Mouse (Mus musculus) megakaryocyte-erythroid progenitor cell, adult 5-6 weeks (primary cell): ENCODE measurements around the gene Olfr237-ps1. TPM values are rescaled to one million over a fixed set of nuclear protein-coding genes. Genes with fewer than 3 reads are reported as not detected.
"Not testable (repeated sequence)": the region's sequence is repeated elsewhere in the genome, so short reads cannot be mapped to it uniquely, and the experiment has no call there.

ENCODE experiments used
- ATAC-seq: replicated peaks from 2 replicates; pipeline ENCODE4 v1.8.0; 2016; ENCODE audit warnings: mild to moderate bottlenecking, inconsistent platforms; ENCODE audit not compliant: severe bottlenecking, poor library complexity, low FRiP score, low TSS enrichment
- total RNA-seq, 2 experiments: library from RNA; stranded (forward) in 1 of 2; stranded (reverse) in 1 of 2; fragments of 200-1000, 215-1000 nt in 1 of 2; fragments of >200 nt in 1 of 2; fragmentation: Nextera tagmentation in 1 of 2; gene quantifications; 2 replicates each; pipeline ENCODE4 v1.2.3; 2014 to 2017

The Olfr237-ps1 gene
- total RNA-seq (2014; fragmentation: Nextera tagmentation) = not detected in 2 replicates
- total RNA-seq (2017) = not detected in 2 replicates

DNA sequence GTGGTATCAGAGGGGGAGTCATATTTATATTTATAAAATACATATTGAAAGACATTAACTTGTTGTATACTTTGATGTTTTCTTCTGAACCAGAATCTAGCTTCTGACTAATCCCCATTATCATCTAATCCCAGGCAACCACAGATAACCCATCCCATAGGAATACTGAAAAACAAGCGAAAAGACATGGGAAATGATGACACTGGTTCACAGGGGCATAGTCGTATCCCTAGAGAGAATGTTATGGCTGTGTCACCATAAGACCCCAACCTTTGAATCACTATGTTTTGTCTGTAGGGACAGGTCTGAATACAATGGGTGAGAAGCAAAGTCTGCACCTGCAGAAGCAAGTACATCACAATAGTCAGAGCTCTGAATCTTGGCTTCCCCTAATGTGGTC lies at the start of gene Olfr237-ps1:
Gene Olfr237-ps1, plus strand, starts transcription at position 301 of the 400 bp plus-strand sequence.
- ATAC-seq = not testable (repeated sequence)

DNA sequence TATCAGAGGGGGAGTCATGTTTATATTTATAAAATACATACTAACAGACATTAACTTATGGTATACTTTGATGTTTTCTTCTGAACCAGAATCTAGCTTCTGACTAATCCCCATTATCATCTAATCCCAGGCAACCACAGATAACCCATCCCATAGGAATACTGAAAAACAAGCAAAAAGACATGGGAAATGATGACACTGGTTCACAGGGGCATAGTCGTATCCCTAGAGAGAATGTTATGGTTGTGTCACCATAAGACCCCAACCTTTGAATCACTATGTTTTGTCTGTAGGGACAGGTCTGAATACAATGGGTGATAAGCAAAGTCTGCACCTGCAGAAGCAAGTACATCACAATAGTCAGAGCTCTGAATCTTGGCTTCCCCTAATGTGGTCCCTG lies 40.3 kb upstream of the Olfr237-ps1 start, which contains the start of gene Olfr441:
Gene Olfr441, plus strand, starts transcription at position 301 of the 400 bp plus-strand sequence.
- ATAC-seq = not testable (repeated sequence)

DNA sequence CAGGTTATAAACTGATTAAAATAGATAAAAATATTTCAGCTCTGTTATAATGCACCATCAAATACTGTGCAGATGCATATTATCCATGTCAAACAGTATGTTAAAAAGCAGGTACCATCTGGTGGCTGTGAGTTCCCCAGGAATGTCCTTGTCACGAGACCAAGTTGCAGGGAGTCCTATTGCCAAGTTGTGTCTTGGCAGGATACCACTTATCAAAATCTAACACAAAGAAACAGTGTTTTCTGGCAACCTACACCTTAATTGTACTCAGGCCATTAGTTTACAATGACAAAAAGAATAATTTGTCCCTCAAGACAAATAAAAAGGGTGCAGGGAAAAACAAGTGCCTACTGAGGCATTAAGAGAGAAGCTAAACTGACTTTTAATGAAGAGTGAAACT lies 13.1 kb downstream of the Olfr237-ps1 start:
- ATAC-seq = no peak

DNA sequence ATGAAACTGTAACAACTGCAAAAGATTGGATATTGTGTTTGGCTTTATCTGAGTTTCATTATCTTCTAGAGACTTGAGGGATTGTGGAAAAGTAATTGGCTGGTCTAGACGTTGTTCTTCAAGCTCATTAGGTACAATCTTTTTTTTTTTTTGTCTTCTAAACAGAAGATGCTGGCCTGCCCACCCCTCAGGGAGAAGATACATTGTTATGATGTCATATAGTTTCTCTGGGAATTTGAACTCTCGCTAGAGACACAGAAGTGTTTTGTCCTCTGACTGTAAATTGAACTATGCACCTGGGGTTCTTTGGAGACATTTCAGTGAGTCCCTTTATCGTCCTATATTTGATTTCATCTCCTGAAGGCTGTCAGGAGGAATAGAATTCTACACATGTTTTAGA lies 16.6 kb downstream of the Olfr237-ps1 start, which contains the start of gene Olfr437:
Gene Olfr437, plus strand, starts transcription at position 301 of the 400 bp plus-strand sequence.
- ATAC-seq = no peak

DNA sequence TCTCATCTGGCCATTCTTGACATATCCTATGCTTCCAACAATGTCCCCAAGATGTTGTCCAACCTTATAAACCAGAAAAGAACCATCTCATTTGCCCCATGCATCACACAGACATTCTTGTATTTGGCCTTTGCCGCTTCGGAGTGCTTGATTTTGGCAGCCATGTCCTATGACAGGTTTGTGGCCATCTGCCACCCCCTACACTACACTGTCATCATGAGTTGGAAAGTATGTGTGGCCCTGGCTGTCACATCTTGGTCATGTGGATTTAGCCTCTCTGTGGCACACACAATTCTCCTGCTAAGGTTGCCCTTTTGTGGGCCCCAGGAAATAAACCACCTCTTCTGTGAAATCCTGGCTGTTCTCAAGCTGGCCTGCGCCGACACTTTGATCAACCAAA lies 20.9 kb downstream of the Olfr237-ps1 start:
- ATAC-seq = no peak

- ATAC-seq = no peak
These were observed 25.5 kb downstream of the Olfr237-ps1 start, which contains the start of gene Olfr13 for GRCm38 (mm10) chr6:43171840-43172239. Gene Olfr13 (plus strand): TSS chr6:43172140.

DNA sequence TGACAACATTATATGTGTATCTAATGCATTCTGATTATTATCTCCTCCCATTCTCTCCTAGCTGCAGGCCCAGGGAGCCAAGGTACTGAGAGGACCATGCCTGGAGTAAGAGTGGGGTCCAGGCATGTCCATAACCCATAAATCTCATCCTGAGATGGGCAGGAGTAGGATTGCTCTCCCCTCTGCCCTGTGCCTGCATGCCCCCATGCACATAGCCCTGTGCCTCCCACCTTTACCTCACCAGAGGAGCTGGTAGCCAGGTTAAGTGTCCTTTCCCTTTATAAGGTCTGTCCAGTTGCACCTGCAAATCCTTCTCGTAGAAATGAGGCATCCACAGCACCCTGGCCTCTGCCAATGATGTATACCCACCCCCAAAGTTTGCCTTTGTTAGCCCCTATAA lies 31.8 kb downstream of the Olfr237-ps1 start:
- ATAC-seq = no peak

- ATAC-seq = no peak
These were observed 32.5 kb downstream of the Olfr237-ps1 start for GRCm38 (mm10) chr6:43178584-43179501.

DNA sequence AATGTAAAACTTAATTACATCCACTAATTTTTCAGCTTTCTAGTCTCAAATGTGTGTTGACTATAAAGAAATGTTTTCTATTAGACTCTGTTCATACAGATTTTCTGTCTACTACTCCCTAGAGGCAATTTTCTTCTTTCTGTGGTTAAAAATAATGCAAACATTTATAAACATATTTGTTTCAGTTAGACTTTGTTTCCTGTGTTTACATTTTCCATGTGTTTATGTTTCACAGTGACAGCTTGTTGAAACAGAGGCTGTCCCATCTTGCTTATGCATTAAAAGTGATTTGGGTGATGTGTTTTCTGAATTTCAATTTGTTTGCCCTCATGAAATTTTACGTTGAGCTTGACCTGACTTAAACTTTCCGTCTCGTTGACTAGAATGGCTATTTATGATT lies 44.6 kb downstream of the Olfr237-ps1 start:
- no peak for ATAC-seq

DNA sequence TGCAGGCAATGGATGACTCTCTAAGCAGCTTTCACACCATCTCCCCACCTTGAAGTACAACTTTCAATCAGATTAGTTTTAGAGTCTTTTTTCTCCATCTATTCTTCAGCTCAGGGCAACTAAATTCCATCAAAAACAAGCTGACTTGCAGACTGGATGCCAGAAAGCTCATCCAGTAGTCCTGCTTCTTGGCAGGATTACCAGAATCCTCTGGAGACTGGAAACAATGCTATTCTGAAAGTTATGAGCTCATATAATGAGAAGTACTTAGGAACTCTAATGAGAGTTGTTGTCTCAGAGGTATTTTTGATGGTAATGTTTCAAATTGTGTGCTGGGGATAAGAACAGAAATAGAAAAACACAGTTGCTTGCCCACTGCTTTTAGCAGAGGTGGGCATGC lies 50.4 kb downstream of the Olfr237-ps1 start, which contains the start of gene Olfr435:
Gene Olfr435, plus strand, starts transcription at position 366 of the 400 bp plus-strand sequence.
- ATAC-seq = no peak

DNA sequence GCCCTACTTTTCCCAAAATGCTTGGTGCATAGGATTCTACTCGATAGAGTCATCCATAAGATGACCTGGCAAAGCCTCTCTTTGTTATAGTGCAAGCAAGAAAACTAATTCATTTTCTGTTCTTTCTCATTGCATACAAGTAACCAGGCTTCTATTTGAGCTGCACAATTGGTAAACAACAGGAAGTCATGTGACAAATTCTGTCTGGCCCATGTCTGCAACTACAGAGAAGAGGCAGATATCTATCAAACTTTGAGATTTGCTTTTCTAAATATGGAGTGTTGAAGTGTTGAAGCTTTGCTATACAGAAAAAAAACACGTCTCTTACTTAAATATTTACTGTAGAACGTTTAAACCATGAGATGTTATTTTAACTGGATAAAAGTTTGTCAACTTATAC lies 51.7 kb downstream of the Olfr237-ps1 start:
- ATAC-seq = no peak

DNA sequence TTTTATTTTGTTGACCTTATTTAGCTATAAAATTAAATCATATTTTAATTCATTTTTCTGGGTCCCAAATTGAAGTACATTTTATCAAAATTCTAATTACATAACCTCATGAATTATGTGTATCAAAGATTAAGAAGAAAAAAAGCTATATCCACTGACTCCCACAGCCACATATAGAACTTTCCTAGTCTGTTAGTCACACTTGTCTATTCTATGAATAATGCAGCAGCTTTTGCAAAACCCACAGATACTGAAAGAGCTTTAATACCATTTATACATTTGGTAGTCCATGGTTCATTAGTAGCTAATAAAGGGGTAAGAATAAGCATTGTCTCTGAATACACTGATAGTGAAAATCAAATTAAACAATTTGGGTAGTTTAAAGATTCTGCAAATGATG lies 56.4 kb downstream of the Olfr237-ps1 start:
- ATAC-seq = no peak

DNA sequence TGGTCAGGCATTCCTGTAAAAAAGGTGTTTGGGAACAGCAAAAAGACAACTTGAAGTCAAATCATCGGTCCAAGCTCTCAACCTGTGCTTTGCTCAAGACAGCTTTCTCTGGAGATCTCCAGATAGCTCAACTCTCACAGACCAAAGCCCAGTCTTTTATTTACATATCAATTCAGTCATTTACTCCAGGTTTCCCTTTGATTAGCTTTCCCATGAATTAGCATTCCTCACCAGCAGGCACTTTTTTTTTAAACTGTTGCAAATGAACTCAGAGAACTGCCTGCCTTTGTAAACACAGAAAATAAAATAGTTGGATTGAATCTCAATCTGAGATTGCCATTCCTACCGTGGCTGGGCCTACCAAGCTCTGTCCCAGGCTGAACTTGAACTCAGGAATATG lies 59.0 kb downstream of the Olfr237-ps1 start:
- ATAC-seq = no peak

Other genes starting within 250 kb of the Olfr237-ps1 start
- not detected in 2 replicates for gene Olfr447, start 237.7 kb upstream of the Olfr237-ps1 start, total RNA-seq (2014; fragmentation: Nextera tagmentation)
- gene Olfr447, start 237.7 kb upstream of the Olfr237-ps1 start, total RNA-seq (2017) = not detected in 2 replicates
- not detected in 2 replicates for gene Olfr446, start 225.2 kb upstream of the Olfr237-ps1 start, total RNA-seq (2014; fragmentation: Nextera tagmentation)
- not detected in 2 replicates for gene Olfr446, start 225.2 kb upstream of the Olfr237-ps1 start, total RNA-seq (2017)
- gene Olfr444, start 197.5 kb upstream of the Olfr237-ps1 start, total RNA-seq (2014; fragmentation: Nextera tagmentation) = not detected in 2 replicates
- gene Olfr444, start 197.5 kb upstream of the Olfr237-ps1 start, total RNA-seq (2017) = not detected in 2 replicates
- not detected in 2 replicates for gene Olfr441, start 40.2 kb upstream of the Olfr237-ps1 start, total RNA-seq (2014; fragmentation: Nextera tagmentation)
- not detected in 2 replicates for gene Olfr441, start 40.2 kb upstream of the Olfr237-ps1 start, total RNA-seq (2017)
- not detected in 2 replicates for gene Olfr437, start 16.7 kb downstream of the Olfr237-ps1 start, total RNA-seq (2014; fragmentation: Nextera tagmentation)
- not detected in 2 replicates for gene Olfr437, start 16.7 kb downstream of the Olfr237-ps1 start, total RNA-seq (2017)
- not detected in 2 replicates for gene Olfr13, start 25.6 kb downstream of the Olfr237-ps1 start, total RNA-seq (2014; fragmentation: Nextera tagmentation)
- not detected in 2 replicates for gene Olfr13, start 25.6 kb downstream of the Olfr237-ps1 start, total RNA-seq (2017)
- gene Olfr435, start 50.6 kb downstream of the Olfr237-ps1 start, total RNA-seq (2014; fragmentation: Nextera tagmentation) = not detected in 2 replicates
- not detected in 2 replicates for gene Olfr435, start 50.6 kb downstream of the Olfr237-ps1 start, total RNA-seq (2017)
- gene Olfr434, start 66.5 kb downstream of the Olfr237-ps1 start, total RNA-seq (2014; fragmentation: Nextera tagmentation) = not detected in 2 replicates
- not detected in 2 replicates for gene Olfr434, start 66.5 kb downstream of the Olfr237-ps1 start, total RNA-seq (2017)
- not detected in 2 replicates for gene Olfr47, start 85.0 kb downstream of the Olfr237-ps1 start, total RNA-seq (2014; fragmentation: Nextera tagmentation)
- not detected in 2 replicates for gene Olfr47, start 85.0 kb downstream of the Olfr237-ps1 start, total RNA-seq (2017)
- gene Arhgef5, start 119.0 kb downstream of the Olfr237-ps1 start, total RNA-seq (2014; fragmentation: Nextera tagmentation) = 1.9 and 2.4 TPM in 2 replicates
- 0.89 and 1.3 TPM in 2 replicates for gene Arhgef5, start 119.0 kb downstream of the Olfr237-ps1 start, total RNA-seq (2017)
- not detected in 2 replicates for gene Nobox, start 163.0 kb downstream of the Olfr237-ps1 start, total RNA-seq (2014; fragmentation: Nextera tagmentation)
- not detected in 2 replicates for gene Nobox, start 163.0 kb downstream of the Olfr237-ps1 start, total RNA-seq (2017)